Mouse (Mus musculus): ENCODE data around the gene Kif1c. TPM values are rescaled to one million over a fixed set of nuclear protein-coding genes. Genes with fewer than 3 reads are reported as not detected.

The Kif1c gene
- polyA plus RNA-seq, 1 experiment from 2014 or later, result 12.4 TPM

GRCm38 (mm10) chr11:70726585-70726984, 26.2 kb downstream of the Kif1c start:
- WGBS, result 92% methylated on average over 2 of the region's 2 CpGs

DNA sequence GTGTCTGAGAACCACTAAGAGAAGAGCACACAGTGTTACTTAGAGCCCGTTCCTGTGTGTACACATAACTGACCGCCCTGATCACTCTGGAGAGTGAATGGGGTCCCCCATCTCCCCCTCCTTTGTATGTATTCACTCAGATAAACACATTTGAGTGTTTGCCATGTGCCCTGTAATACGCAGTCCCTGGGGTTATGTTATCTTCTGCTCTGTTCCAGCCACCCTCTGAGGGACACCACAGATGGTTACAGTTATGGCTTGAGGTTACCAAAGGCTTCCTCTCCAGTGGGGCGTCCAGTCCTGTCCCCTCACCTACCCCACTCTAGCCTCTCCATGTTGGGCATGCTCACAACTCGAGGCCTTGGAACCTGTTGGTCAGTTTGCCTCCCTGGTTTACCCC, 27.0 kb downstream of the Kif1c start:
- no peaks in the 10 kb centered on the region for H3K4me1 ChIP-seq (ENCODE audit: insufficient read depth)
- H3K36me3 ChIP-seq (ENCODE audit: insufficient read depth), result peaks cover 65% of the 10 kb centered on the region
- no peak overlapping the region for H3K4me3 ChIP-seq (ENCODE audit: low read depth, low read length)
- no peak overlapping the region for H3K4me2 ChIP-seq
- no peaks in the 10 kb centered on the region for H3K27me3 ChIP-seq (ENCODE audit: insufficient read depth, low read length)
- no peak for DNase-seq
- no peak for TF ChIP-seq CTCF (IDR thresholded peaks at IDR 0.05; ENCODE audit: low read depth)
- no peak overlapping the region for H3K27ac ChIP-seq (ENCODE audit: low read depth)
- 57% methylated on average over 5 of the region's 5 CpGs for whole genome bisulfite sequencing
- ATAC-seq (ENCODE audit: insufficient read depth), result no peak
- no peak overlapping the region for H3K9ac ChIP-seq
- H3K9me3 ChIP-seq (ENCODE audit: low read depth, low read length), result no peaks in the 10 kb centered on the region

More at GRCm38 (mm10) chr11:70726585-70726984, 26.2 kb downstream of the Kif1c start:
- ATAC-seq (ENCODE audit: insufficient read depth), result no peak
- H3K36me3 ChIP-seq (ENCODE audit: insufficient read depth), result peaks cover 71% of the 10 kb centered on the region
- H3K4me3 ChIP-seq (ENCODE audit: low read depth, low read length), result no peak overlapping the region
- no peak for TF ChIP-seq CTCF (IDR thresholded peaks at IDR 0.05; ENCODE audit: low read depth)
- no peaks in the 10 kb centered on the region for H3K4me1 ChIP-seq (ENCODE audit: insufficient read depth)
- H3K9ac ChIP-seq, result no peak overlapping the region
- H3K27me3 ChIP-seq (ENCODE audit: insufficient read depth, low read length), result no peaks in the 10 kb centered on the region
- H3K4me2 ChIP-seq, result no peak overlapping the region
- no peak for DNase-seq
- H3K27ac ChIP-seq (ENCODE audit: low read depth), result no peak overlapping the region
- H3K9me3 ChIP-seq (ENCODE audit: low read depth, low read length), result no peaks in the 10 kb centered on the region

DNA sequence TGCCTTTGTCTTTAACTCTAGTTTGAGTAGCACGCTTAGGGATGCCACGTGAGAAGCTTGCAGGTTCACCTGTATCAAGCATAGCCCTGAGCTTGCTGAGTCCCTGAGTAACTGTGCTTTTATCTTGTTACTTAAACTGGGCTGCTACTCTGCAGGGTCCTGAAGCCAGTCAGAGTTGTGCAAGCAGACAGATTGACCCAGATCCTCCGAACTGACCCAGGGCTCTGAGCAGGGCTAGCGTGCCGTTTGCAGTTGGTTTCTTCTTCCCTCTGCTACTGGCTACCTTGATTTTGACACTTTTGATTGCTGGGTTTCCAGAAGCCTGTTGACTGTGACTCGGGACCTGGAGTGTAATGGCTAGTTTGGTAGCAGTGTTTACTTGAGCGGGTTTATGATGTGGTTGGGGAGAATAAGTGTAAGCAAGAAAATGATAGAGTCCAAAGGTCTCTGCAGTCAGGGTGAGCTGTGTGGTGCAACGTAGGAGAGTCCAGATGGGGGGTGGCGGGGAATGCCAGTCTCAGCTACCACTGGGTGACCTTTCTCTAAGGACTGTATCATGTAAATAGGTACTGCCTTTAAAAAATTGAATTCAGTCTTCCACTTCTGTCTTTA, 30.2 kb downstream of the Kif1c start:
- 67% methylated on average over 9 of the region's 9 CpGs for WGBS
- no peak for ATAC-seq (ENCODE audit: insufficient read depth)

GRCm38 (mm10) chr11:70731178-70731577, 30.8 kb downstream of the Kif1c start:
- H3K4me3 ChIP-seq (ENCODE audit: low read depth, low read length), result no peak overlapping the region
- no peaks in the 10 kb centered on the region for H3K9me3 ChIP-seq (ENCODE audit: low read depth, low read length)
- DNase-seq, result no peak
- 58% methylated on average over 5 of the region's 5 CpGs for WGBS
- H3K27ac ChIP-seq (ENCODE audit: low read depth), result no peak overlapping the region
- ATAC-seq (ENCODE audit: insufficient read depth), result no peak
- no peak overlapping the region for H3K4me2 ChIP-seq
- H3K4me1 ChIP-seq (ENCODE audit: insufficient read depth), result no peaks in the 10 kb centered on the region
- H3K36me3 ChIP-seq (ENCODE audit: insufficient read depth), result peaks cover 30% of the 10 kb centered on the region
- no peaks in the 10 kb centered on the region for H3K27me3 ChIP-seq (ENCODE audit: insufficient read depth, low read length)
- TF ChIP-seq CTCF (IDR thresholded peaks at IDR 0.05; ENCODE audit: low read depth), result no peak
- H3K9ac ChIP-seq, result no peak overlapping the region

More for the DNA sequence above, 30.2 kb downstream of the Kif1c start:
- Histone ChIP-seq H3K4me1 (ENCODE audit: insufficient read depth) (no peaks in the 10 kb centered on the region), H3K9me3 (ENCODE audit: low read depth, low read length) (no peaks in the 10 kb centered on the region), H3K4me3 (ENCODE audit: low read depth, low read length) (no peak overlapping the region), H3K27me3 (ENCODE audit: insufficient read depth, low read length) (no peaks in the 10 kb centered on the region), H3K4me2 (no peak overlapping the region), H3K27ac (ENCODE audit: low read depth) (no peak overlapping the region), H3K36me3 (ENCODE audit: insufficient read depth) (peaks cover 36% of the 10 kb centered on the region), H3K9ac (no peak overlapping the region)
- TF ChIP-seq CTCF (IDR thresholded peaks at IDR 0.05; ENCODE audit: low read depth), result no peak
- no peak for DNase-seq

DNA sequence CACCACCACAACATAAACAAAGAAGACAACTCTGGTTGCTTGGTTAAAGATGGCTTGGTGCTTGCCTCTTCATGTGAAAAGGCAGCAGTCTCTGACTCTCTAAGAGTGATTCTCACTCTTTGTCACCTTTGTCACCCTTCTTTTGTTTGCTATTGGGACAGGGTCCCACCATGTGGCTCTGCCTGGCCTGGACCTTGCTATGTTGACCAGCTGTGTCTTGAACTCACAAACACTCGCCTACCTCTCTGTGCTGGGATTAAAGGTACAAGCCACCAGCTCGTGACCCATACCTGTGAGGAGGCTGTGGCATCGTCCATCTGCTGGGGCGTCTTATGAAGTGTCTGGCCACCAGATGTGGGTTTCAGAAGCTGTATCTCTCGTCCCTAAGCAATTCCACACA, 32.9 kb downstream of the Kif1c start:
- H3K27me3 ChIP-seq (ENCODE audit: insufficient read depth, low read length), result no peaks in the 10 kb centered on the region
- H3K4me2 ChIP-seq, result no peak overlapping the region
- no peak overlapping the region for H3K4me3 ChIP-seq (ENCODE audit: low read depth, low read length)
- DNase-seq (no peak), ATAC-seq (ENCODE audit: insufficient read depth) (no peak)
- H3K9ac ChIP-seq, result no peak overlapping the region
- peaks cover 9% of the 10 kb centered on the region for H3K36me3 ChIP-seq (ENCODE audit: insufficient read depth)
- WGBS, result 40% methylated on average over 5 of the region's 5 CpGs
- no peak overlapping the region for H3K27ac ChIP-seq (ENCODE audit: low read depth)
- no peaks in the 10 kb centered on the region for H3K9me3 ChIP-seq (ENCODE audit: low read depth, low read length)
- TF ChIP-seq CTCF (IDR thresholded peaks at IDR 0.05; ENCODE audit: low read depth), result no peak
- H3K4me1 ChIP-seq (ENCODE audit: insufficient read depth), result no peaks in the 10 kb centered on the region

DNA sequence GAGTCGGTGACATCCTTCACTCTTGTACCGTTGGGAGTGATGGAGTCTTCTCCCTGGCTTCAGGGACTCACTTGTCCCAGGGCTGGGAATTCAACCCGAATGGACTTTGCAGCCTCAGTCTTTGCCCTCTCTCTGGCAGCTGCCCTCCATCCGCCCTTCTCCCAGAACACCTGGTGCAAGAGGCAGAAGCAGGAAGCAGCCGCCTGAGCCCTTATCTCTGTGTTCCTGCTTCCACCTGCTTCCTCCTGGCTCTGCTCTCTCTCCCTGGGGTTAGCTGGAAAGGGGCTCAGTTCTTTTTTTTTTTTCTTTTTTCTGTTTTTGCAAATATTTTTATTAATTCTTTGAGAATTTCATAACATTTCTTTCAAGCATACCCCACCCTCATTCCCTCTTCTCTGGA, 37.4 kb downstream of the Kif1c start:
- H3K4me3 ChIP-seq (ENCODE audit: low read depth, low read length), result no peak overlapping the region
- no peak overlapping the region for H3K4me2 ChIP-seq
- H3K27me3 ChIP-seq (ENCODE audit: insufficient read depth, low read length), result no peaks in the 10 kb centered on the region
- no peaks in the 10 kb centered on the region for H3K9me3 ChIP-seq (ENCODE audit: low read depth, low read length)
- no peak overlapping the region for H3K27ac ChIP-seq (ENCODE audit: low read depth)
- H3K4me1 ChIP-seq (ENCODE audit: insufficient read depth), result no peaks in the 10 kb centered on the region
- 49% methylated on average over 5 of the region's 5 CpGs for WGBS
- no peak for TF ChIP-seq CTCF (IDR thresholded peaks at IDR 0.05; ENCODE audit: low read depth)
- ATAC-seq (ENCODE audit: insufficient read depth) (no peak), DNase-seq (no peak)
- no peak overlapping the region for H3K9ac ChIP-seq
- H3K36me3 ChIP-seq (ENCODE audit: insufficient read depth), result no peaks in the 10 kb centered on the region

- 63% methylated on average over 3 of the region's 3 CpGs for WGBS
- no peak overlapping the region for H3K4me2 ChIP-seq
- no peak for ATAC-seq (ENCODE audit: insufficient read depth)
Measured at GRCm38 (mm10) chr11:70741603-70742002, 41.3 kb downstream of the Kif1c start.

More at GRCm38 (mm10) chr11:70741603-70742002, 41.3 kb downstream of the Kif1c start:
- no peaks in the 10 kb centered on the region for H3K36me3 ChIP-seq (ENCODE audit: insufficient read depth)
- no peaks in the 10 kb centered on the region for H3K27me3 ChIP-seq (ENCODE audit: insufficient read depth, low read length)
- H3K27ac ChIP-seq (ENCODE audit: low read depth), result no peak overlapping the region
- H3K9me3 ChIP-seq (ENCODE audit: low read depth, low read length), result no peaks in the 10 kb centered on the region
- no peak overlapping the region for H3K4me3 ChIP-seq (ENCODE audit: low read depth, low read length)
- no peak overlapping the region for H3K9ac ChIP-seq
- TF ChIP-seq CTCF (IDR thresholded peaks at IDR 0.05; ENCODE audit: low read depth), result no peak
- no peak for DNase-seq
- no peaks in the 10 kb centered on the region for H3K4me1 ChIP-seq (ENCODE audit: insufficient read depth)
